In genomic region chr4:151237501-151237900, GRCm38 (mm10) we compare ENCODE assay signal across 21 mouse cellular contexts.
"Had no signal": no experiment of that assay in that cellular context is flagged by ENCODE, and none has a peak within 500 bp of the region (broad histone marks: within the 10 kb centered on the region; RNA-seq: fewer than 3 reads in every experiment).

No protein-coding gene starts in this region.

- H3K4me3 ChIP-seq: layer of hippocampus, adult 2 months; left cerebral cortex, adult 2 months; midbrain, embryonic 12.5 days; midbrain, embryonic 15.5 days; neural tube, embryonic 12.5 days; neural tube, embryonic 15.5 days; stomach, embryonic 15.5 days had no signal

- H3K36me3 ChIP-seq: midbrain, embryonic 12.5 days; midbrain, embryonic 15.5 days; neural tube, embryonic 12.5 days; neural tube, embryonic 15.5 days; stomach, embryonic 15.5 days had no signal

- H3K4me1 ChIP-seq: stomach, embryonic 15.5 days had no signal

- H3K4me2 ChIP-seq: lung, embryonic 14.5 days; midbrain, embryonic 12.5 days; midbrain, embryonic 15.5 days; neural tube, embryonic 12.5 days; neural tube, embryonic 15.5 days; stomach, embryonic 15.5 days had no signal

- ATAC-seq: liver, postnatal 0 days; lung, postnatal 0 days; midbrain, embryonic 15.5 days had no signal

- DNase-seq: kidney, adult 18-20 months; kidney, adult 9 months; kidney, postnatal 25 days; layer of hippocampus, postnatal 36 days; liver, postnatal 0 days; lung, embryonic 14.5 days; right cerebral cortex, adult 18-20 months; right cerebral cortex, postnatal 14 days; right cerebral cortex, postnatal 4 days; thymus, postnatal 25 days had no signal

- H3K27me3 ChIP-seq: midbrain, embryonic 12.5 days; midbrain, embryonic 15.5 days; neural tube, embryonic 15.5 days; stomach, embryonic 15.5 days had no signal

- H3K9ac ChIP-seq: liver, embryonic 14.5 days; liver, postnatal 0 days; lung, embryonic 14.5 days; midbrain, embryonic 12.5 days; midbrain, embryonic 15.5 days; neural tube, embryonic 12.5 days; neural tube, embryonic 15.5 days; stomach, embryonic 15.5 days had no signal

- H3K9me3 ChIP-seq: midbrain, embryonic 15.5 days; neural tube, embryonic 15.5 days; stomach, embryonic 15.5 days had no signal

- H3K27ac ChIP-seq: kidney, postnatal 0 days; layer of hippocampus, adult 2 months; left cerebral cortex, adult 2 months; liver, embryonic 14.5 days; macrophage; midbrain, embryonic 12.5 days; midbrain, embryonic 15.5 days; neural tube, embryonic 12.5 days; neural tube, embryonic 15.5 days; stomach, embryonic 15.5 days had no signal
